Mouse (Mus musculus) cerebellum, adult 9-11 months (tissue): ENCODE measurements around the gene Elmo2.

Experiments used
- DNase-seq: peaks from one replicate; pipeline ENCODE4 v3.0.0; 2022

Gene Elmo2

DNA sequence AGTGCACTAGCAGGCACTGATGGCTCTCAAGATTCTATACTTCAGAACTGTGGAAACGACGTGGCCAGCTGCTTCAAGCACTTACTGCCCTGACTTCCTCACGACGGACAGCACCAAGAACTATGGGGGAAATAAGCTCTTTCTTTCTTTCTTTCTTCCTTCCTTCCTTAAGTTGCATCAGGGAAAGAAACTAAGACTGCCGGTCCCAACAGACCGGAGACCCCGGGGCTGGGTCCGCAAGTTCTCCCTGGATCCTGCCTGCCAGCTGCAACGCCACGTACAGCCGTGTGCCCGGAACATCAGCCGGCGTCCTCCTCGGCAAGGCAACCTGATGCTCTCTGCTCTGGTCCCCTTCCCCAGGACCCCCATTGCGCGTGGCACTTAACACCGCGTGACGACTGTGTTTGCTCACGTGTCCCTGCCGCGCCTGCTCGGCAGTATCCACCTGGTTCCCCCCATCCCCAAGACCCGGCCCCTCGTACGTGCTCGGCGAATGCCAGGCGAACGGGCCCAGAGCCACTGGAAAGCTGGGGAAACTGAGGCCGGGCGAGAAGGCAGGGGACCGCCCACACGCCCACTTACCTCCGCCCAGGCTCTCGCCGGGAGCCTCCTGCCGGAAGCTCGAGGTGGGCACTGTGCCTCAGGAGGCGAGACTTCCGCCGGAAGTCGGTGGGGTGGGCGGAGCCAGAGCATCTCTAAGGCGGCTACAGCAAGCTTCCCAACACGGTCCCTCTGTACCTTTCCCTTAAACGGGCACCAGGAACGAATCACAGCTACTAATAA, 38.9 kb downstream of the Elmo2 start, which contains the start of gene Slc35c2:
Slc35c2 (minus strand) TSS at position 668 of the 783 bp plus-strand sequence.
- DNase-seq: peak; percentile 95

DNA sequence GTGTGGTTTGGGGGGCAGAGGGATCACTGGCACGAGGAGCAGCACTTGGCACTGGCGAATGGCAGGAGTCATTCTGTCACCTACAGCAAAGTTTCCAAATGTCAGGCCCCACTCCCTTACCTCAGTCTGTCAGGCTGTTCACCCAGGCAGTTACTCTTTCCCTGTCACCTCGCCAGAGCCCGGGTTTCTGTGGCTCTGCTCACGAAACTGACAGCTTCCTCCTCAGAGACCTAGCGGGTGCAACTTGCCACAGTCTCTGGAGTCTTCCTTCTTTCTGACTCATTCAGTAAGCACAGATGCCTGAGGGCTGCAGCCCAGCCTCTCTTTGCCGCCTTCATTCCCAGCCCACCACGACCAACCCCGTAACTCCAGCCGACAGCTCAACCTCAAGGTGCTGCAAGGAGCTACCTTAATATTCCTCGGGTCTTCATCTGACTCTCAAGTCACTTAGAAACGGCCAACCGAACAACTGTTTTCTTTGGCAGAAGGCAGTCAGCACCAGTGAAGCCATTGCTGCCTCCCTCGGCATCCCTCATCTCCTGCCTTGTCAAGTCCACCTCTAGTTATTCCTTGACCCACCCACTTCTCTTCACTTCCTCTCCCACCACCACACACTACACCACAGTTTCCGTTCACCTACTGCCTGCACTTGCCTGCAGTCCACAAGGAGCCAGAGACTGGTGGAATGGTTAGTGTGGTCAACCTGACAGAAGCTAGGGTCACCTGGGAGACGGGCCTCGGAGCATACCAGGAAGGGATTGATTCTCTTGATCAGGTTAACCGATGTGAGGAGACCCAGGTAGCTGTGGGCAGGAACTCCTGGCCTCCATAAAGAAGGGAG, 39.7 kb downstream of the Elmo2 start:
- DNase-seq: peak; percentile 63

DNA sequence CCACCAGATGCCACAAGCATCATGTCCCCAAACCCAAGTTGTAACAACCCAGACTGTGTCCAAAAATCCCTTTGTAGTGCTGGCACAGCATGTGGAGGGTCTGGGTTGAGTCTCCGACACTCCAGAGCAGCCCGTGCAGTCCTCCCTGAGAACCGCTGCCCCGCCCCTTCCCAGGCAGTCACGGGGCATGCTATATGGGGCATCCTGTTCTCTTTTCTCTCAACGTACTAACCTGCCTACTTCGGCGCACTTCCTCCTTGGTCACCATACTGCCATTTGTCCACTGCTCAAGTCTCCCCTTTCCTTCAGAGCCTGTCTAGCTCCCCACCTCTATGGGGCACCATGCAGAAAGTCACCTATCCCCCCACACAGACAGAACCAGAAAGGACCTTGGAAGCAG, 40.7 kb downstream of the Elmo2 start:
- DNase-seq: no peak

DNA sequence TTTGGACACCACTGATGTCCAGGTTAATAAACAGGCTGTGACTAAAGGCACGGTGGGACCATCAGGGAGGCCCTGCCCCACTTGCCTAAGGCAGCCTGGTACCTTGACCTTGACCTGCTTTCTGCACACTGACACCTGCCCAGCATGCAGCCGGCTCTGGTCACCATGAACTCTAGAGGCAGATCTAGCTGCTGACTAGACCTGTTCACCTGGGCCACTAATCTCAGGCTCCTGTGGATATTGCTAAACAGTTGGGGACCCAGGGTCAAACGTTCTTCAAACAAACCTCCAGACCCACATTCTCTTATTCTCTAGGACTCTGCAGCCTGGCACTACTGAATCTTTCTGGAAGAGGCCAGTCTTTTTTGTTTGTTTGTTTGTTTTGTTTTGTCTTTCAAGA, 41.2 kb downstream of the Elmo2 start:
- no peak for DNase-seq

DNA sequence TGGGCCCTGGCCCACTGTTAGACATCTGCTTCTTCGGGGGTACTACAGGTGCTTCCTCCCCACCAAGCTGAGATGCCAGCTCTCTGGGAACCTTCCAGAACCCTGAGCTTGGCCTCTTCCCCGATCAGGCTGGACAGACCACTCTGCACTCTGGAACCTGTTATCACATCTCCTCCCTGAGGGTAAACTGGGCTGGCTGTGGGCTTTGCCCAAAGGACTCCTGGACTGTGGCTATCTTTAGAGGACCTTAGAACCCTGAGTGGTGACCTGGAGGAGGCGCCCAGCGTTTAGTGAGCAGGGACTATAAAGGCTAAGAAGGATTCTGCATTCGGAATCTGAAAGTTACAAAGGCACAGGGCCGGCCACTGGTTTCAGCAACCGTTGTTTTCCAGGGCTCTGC, 41.9 kb downstream of the Elmo2 start:
- peak; percentile 38 for DNase-seq

DNA sequence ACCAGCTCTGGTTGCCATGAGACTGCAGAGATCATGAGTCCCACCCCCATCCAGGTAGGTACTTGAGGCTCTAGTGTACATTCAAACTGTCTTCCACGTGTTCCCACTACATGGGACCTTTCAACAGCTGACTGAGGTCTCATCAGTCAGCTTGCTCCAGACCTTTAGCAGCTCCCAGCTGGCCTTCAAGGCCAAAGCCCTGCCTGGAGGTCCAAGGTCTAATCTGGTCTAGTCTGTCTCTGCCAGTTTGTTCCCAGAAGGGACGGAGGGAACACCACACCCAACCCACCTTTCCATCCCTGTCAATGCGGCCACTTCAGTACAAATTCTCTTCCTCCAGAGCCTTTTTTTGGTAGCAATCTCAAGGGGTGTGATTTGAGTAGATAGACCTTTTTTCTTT, 42.6 kb downstream of the Elmo2 start:
- DNase-seq: no peak

DNA sequence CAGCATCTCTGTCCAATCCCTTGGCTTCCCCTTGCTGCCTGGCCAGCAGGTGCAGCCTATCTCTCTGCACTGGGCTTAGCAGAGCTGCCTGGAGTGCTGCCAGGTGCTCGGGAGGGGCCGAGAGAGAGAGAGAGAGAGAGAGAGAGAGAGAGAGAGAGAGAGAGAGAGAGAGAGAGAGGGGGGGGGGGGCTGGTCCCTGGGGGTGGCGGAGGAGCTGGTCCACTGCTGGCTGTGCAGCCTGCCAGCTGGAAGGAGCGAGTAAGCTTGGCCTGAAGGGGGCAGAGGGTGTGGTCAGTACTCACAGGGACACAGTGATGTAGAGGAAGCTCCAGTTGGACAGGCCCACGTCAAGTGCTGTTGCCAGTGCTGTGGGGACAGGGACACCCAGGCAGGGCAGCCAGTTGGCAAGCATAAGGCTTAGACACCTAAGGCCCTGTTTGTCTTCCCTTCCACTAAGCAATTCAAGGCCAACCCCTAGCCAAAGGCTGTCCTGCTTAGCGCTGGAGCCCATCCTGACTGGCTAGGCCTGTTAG, 44.4 kb downstream of the Elmo2 start:
- peak; percentile 83 for DNase-seq

DNA sequence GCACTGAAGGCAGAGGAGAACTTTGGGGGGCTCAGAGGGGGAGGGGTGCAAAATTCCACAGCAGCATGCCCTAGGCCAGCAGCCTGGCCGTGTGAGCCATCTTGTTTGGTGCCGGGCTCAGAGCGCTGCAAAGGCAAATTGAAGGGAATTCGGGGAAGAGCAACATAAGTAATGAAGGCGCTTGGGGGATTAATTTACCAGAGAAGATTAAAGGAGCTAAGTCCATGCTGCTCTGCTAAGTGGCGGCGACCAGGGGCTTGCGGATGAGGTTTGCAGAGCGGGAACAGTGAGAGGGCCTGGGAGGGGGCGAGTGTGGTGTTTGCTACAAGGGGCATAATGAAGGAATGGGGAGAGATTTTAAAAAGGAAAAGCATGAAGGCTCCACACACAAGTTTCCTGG, 46.9 kb downstream of the Elmo2 start:
- DNase-seq: no peak

DNA sequence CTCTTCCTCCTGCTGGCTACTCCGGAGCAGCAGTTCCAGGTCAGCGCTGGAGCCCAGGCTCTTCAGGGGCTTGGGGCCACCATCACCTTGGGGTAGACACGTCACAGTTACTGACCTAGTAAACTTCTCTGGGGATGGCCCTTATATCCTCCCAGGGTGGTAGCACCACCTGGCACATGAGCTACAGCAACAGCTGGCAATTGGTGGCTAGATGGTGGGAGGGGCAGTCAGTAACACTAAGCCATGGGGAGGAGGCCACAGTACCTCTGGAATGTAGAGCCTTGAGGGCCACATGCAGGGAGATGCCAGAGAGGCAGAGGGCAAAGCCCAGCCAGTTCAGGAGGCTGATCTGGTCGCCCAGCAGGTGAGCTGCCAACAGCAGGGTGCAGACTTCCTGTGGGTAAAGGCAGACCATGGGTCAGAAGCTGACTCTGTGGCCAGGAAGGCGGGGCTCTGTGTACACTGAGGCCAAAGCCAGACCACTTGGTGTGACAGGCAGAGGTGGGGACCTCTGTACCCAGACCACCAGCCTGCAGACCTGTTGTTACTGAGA, 49.0 kb downstream of the Elmo2 start:
- DNase-seq: peak; percentile 62

DNA sequence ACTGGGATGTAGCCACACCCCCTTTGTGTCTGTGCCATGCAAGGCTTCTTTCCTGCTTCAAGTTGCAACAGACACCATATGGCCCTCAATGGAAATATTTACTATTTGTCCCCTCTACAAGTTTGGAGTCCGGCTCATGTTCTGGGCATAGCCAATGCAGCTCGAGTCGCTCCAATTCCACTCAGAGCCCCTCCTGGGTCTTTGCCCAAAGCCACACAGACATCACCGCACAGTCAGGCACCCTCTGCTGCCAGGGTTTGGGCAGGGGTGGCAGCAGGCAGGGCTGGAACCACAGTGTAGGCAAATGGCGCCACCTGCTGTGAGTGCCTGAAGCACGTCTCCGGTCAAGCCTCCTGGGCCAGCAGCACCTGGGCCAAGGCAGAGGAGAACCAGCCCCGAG, 50.5 kb downstream of the Elmo2 start:
- peak; percentile 91 for DNase-seq

DNA sequence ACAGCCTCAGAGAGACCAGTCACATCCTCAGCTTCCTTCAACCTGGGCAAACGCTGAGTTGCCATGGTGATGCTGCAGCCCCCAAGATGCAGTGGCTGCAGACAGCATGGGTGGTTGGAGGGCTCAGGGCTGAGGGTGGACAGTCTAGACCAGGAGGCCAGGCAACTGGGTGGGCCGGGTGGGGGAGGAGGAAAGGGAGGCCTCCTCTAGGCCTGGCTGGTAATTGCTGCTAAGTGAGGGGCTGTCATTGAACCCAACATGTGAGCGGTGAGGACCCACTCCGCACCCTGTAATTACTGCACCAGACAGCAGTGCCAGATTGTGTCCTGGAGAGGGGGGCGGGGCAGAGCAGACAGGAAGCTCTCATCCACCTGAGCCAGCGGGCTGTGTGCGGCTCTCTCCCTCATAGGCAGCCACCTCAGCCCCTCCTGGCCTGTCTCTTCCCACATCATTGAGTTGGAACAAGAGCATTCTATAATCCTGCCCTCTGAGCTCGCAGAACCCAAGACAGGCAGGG, 51.1 kb downstream of the Elmo2 start:
- peak; percentile 71 for DNase-seq

DNA sequence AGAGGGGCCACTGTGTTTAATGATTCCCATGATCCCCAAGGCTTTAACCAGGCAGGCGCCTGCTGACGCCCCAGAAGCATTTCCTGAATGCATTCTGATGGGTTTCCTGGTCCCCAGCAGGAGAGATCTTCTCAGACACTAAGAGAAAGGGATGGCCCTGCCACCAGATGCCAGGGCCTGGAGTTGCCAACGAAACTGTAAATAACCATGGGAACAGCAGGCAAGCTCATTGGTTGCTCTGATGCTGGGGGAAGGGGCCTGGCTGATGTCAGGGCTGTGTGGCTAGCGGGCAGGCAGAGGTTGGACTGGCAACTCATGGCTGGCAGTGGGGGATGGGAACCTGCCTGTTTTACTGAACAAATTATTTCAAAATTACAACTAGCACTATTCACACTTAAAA, 52.7 kb downstream of the Elmo2 start:
- DNase-seq: peak; percentile 48

DNA sequence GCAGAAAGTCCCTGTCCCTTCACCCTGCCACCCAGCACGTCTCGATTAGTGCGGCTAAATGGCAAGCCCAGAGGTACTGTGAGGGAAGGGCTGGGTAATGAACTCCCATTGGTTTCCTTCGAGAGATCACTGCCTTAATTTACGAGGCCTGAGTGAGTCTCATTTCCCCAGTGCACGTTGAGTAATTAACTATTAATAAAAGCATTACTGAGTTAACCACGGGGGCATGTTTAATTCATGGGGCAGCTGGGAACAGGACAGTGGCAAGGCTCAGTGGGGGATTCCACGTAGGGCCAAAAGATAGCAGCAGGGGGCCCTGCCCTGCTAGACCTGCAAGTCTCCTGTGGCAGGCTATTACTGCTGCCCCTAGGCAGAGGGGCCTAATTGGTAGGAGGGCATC, 55.0 kb downstream of the Elmo2 start:
- DNase-seq: no peak

DNA sequence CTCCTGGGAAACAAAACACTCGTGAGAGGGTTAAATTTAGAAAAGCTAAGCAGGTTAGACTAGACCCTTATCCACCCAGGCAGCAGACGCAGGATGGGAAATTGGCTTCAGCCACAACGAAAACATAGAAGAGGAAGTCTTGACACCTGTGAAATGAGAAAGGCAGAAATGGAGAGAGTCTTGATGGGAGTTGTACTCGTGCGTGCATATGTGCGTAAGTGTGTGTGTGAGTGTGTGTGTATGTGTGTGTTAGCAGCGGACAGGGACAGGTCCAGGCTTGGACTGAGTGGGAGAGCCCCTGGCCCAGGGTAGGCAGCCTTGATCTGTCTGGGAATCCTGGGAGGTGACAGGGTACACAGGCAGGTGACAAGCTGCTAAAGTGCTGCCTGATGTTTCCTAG, 55.4 kb downstream of the Elmo2 start:
- DNase-seq: no peak

DNA sequence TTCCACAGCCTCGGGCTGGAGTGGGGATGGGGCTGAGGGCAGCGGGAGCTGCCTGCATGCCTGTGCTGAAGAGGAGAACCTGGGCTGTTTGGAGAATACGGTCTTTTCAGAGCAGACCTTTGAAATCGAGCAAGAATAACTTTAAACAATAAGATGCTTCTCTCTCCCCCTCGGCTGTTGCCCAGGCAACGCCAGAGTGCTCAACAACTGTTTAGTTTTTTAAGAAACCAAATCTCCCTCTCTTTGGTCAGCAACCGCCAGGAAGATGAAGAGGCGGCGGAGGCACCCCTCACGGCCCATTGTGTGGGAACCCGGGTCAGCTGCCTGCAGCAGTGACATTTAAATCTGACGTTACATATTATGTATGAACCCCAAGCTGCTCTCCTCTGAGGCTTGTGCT, 59.5 kb downstream of the Elmo2 start:
- DNase-seq: no peak

DNA sequence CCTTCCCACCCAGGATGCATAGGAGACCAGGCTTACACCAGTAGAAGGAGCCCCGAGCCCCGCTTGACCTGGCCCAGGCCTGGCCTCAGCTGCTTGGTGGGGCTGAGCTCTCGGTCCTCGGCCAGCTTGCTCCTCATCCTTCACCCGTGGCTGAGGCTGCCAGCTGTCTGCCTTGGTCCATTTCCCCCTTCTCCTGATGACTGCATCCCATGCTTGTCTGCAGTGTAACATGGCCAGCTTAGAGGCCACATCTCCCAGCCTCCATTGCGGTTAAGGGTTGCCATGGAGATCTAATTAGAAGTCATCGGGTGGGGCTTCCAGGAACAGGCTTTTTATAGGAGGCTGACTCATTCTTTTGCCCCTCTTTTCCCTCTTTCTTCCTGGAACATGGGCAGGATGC, 62.4 kb downstream of the Elmo2 start:
- no peak for DNase-seq

DNA sequence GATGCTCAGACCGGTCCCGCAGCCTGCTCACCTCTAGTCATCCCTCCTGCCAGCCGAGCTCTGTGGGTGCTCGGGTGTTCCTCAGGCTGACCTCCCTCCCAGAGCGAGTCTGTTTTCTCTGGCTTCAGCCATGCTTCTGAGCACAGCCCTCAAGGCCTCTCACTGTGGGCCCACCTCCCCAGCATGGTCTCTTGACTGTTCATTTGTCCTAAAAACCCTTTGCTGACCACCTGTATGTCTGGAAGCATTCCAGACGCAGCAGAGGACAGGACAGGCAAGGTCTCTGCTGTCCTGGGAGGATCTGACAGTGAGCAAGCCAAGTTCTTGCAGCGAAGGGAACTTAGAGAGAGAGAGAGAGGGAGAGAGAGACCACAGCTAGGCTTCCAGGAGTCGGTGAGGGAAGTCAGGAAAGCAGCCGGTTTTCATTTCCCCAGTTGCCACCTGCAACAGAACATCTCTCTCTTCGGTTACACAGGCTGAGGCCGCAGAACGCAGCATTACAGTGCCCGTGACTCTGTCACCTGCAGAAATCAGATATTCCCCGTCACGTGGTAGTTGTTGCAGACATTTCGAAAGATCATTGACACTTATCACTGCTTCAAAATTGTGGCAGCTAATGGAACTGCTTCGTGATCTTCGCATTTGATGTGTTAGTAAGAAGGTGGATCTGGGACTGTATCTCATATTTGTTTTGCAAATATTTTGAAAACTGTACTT, 63.8 kb downstream of the Elmo2 start:
- peak; percentile 59 for DNase-seq

DNA sequence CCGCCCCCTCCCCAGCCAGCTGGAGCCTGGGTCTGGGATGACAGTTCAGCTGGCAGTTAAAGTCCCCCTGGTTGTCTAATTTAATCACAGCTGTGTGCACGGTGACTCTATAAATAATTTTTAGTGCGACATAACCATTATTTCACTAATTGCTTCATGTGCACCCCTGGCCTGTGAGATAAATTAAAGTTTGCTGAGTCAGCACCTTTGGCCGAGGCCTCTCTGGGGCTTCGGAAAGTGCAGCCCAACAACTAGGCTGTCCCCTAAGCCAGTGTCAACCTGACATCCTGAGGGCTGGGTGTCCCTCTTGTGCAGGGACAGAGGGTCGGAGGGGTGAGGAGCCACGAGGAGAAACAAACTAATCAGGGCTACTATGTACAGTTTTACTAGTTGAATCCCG, 66.4 kb downstream of the Elmo2 start:
- no peak for DNase-seq

DNA sequence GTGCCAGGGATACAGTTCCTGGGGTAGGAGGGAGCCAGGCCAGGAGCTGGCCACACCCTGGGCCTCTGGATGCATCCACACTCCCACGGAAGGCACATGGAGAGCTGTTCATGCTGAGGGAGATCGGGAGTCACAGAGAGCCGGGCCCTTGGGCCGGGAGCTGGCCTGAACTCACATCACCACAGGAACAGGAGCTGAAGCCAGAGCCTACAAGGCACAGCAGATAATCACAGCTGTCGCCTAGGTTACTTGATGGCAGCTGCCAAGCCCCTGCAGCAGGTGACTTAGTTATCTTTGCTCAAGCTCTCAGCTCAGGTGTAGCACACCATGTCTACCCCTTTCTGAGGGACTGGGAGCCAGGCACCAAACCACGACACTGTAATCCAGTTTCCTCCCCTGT, 68.0 kb downstream of the Elmo2 start:
- DNase-seq: peak; percentile 50

DNA sequence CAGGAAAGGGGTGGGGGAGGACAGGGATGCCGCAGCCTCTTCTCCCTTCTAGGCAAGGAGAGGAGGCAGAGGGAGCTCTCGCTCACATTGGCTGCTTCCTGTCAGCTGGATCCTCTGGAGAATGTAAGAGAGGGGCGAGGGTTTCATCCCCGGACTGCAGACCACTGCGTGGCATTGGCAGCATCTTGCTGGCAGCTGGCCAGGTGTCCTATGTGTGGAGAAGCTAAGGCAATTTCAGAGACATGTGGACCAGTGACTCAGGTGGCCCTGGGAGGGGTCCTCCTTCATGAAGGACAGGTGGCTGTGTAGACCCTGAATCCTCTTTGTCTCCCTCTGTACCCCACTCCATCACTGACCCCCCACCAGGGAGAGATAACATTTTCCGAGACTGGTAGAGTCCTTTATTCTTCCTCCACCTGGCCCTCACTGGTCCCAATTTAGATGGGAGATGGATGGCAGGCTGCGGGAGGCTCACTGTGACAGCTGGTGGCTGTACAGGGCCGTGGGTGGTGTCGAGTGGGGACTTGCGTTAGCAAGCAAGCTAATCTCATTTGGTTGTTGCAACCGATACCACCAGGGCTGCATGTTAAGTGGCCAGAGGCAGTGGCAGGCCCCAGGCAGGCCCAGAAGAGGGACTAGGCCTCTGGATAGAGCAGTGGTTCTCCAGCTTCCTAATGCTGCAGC, 69.0 kb downstream of the Elmo2 start:
- peak; percentile 73 for DNase-seq

DNA sequence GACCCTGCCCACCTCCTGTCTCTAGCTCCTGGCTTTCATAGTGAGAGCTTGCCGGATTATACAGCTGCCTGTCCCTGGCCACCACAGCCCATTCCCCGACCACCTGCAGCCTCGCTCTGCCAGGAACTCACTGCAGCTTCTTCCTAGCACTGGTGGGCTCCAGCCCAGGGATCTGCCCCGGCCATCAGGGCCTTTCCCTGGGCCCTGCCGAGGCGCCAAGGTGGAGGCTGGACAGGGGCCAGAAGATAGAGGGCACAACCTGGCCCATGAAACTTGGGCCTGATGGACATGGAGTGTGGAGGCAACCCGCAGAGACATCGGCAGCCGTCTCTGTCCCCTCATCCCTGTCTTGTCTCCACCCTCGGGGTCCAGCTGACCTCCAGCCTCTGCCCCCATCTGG, 70.1 kb downstream of the Elmo2 start:
- peak; percentile 80 for DNase-seq

DNA sequence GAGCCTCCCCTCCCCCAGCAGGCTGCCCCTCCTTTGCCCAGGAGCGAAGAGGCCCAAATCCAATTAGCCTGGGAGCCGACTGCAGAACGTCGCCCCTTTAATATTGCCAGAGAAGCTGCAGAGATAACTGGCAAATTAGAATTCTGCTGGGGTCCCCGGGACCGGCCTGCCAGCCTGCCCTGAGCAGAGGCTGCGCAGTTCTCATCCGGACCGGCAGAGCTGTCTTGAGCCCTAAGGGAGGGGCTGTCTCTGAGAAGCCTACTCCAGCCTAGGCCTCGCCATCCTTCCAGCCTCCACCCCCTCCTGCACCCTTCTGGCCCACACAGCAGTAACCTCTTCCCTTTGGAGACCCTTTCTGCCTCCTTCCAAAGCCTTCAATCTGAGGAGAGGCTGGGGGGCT, 72.4 kb downstream of the Elmo2 start:
- DNase-seq: peak; percentile 52
